Comparison of ENCODE assay signal across 9 mouse cellular contexts in genomic region chr13:49372370-49373060, GRCm38 (mm10). TPM values are rescaled to one million over a fixed set of nuclear protein-coding genes. Genes with fewer than 3 reads are reported as not detected.
A peak's percentile ranks its signal among the peaks of the same experiment; 100 is the strongest.
DNase-seq lines count a peak whose midpoint lies in the region; ATAC-seq lines count a peak whose summit lies in the region.
"Had no signal": no experiment of that assay in that cellular context is flagged by ENCODE, and none has a peak within 500 bp of the region (broad histone marks: within the 10 kb centered on the region; RNA-seq: fewer than 3 reads in every experiment).

No protein-coding gene starts in this region.

- H3K27ac ChIP-seq in kidney, embryonic 15.5 days = peak overlapping the region; percentile 87; the same call in 1 of the 2 replicates
- H3K27ac ChIP-seq in embryonic facial prominence, embryonic 15.5 days (replicated peaks) = 0 out of 2 replicates have a peak overlapping the region, but pooled peaks have one; percentile 4
- H3K27ac ChIP-seq in midbrain, embryonic 10.5 days (replicated peaks) = no peak overlapping the region

- H3K27me3 ChIP-seq in kidney, embryonic 15.5 days = no peaks in the 10 kb centered on the region
- no peaks in the 10 kb centered on the region for H3K27me3 ChIP-seq in embryonic facial prominence, embryonic 15.5 days
- H3K27me3 ChIP-seq in midbrain, embryonic 10.5 days (ENCODE audit: low read depth, poor library complexity, severe bottlenecking) = no peaks in the 10 kb centered on the region
- H3K27me3 ChIP-seq: Patski had no signal

- H3K4me1 ChIP-seq in kidney, embryonic 15.5 days = peaks cover 44% of the 10 kb centered on the region
- peaks cover 8% of the 10 kb centered on the region for H3K4me1 ChIP-seq in embryonic facial prominence, embryonic 15.5 days
- peaks cover 16% of the 10 kb centered on the region for H3K4me1 ChIP-seq in midbrain, embryonic 10.5 days

- H3K4me3 ChIP-seq in kidney, embryonic 15.5 days (replicated peaks) = no peak overlapping the region
- no peak overlapping the region for H3K4me3 ChIP-seq in embryonic facial prominence, embryonic 15.5 days (replicated peaks)
- no peak overlapping the region for H3K4me3 ChIP-seq in midbrain, embryonic 10.5 days

- DNase-seq in kidney, adult 11 months = no peak
- peak; percentile 13 for DNase-seq in NIH3T3 (ENCODE audit: low read depth)
- DNase-seq in heart, postnatal 4 days = peak; percentile 47
- no peak for DNase-seq in adrenal gland, postnatal 14 days
- DNase-seq in testis, postnatal 14 days (ENCODE audit: low spot score) = no peak
- DNase-seq in midbrain, embryonic 10.5 days (ENCODE audit: low spot score) = no peak

- peaks cover 60% of the 10 kb centered on the region for H3K36me3 ChIP-seq in kidney, embryonic 15.5 days
- peaks cover 37% of the 10 kb centered on the region for H3K36me3 ChIP-seq in embryonic facial prominence, embryonic 15.5 days
- peaks cover 78% of the 10 kb centered on the region for H3K36me3 ChIP-seq in midbrain, embryonic 10.5 days

- H3K9me3 ChIP-seq in kidney, embryonic 15.5 days (replicated peaks) = no peaks in the 10 kb centered on the region
- no peaks in the 10 kb centered on the region for H3K9me3 ChIP-seq in embryonic facial prominence, embryonic 15.5 days (replicated peaks)
- no peaks in the 10 kb centered on the region for H3K9me3 ChIP-seq in midbrain, embryonic 10.5 days (replicated peaks)

- no peak overlapping the region for H3K4me2 ChIP-seq in kidney, embryonic 15.5 days
- H3K4me2 ChIP-seq in embryonic facial prominence, embryonic 15.5 days (replicated peaks) = no peak overlapping the region

- ATAC-seq in kidney, embryonic 15.5 days (replicated peaks; ENCODE audit: low FRiP score) = no peak
- ATAC-seq in embryonic facial prominence, embryonic 15.5 days (ENCODE audit: insufficient number of reproducible peaks, low FRiP score, low TSS enrichment, low read depth) = no peak
- ATAC-seq: Patski had no signal

- 88% methylated on average over 9 of the region's 9 CpGs for WGBS in kidney, embryonic 15.5 days
- 87% methylated on average over 9 of the region's 9 CpGs for WGBS in embryonic facial prominence, embryonic 15.5 days
- WGBS in midbrain, embryonic 10.5 days = 90% methylated on average over 9 of the region's 9 CpGs

- H3K9ac ChIP-seq in kidney, embryonic 15.5 days = no peak overlapping the region
- no peak overlapping the region for H3K9ac ChIP-seq in embryonic facial prominence, embryonic 15.5 days

RNA-seq across cellular contexts. Expression of gene Bicd2, which starts 31.1 kb away (rescaled TPM):
- polyA plus RNA-seq in kidney, embryonic 15.5 days (2015; fragmentation: Nextera tagmentation; extraction: Ambion mirVana) = 25.0 and 26.5 TPM in 2 replicates
- polyA plus RNA-seq in embryonic facial prominence, embryonic 15.5 days (2015; fragmentation: Nextera tagmentation; extraction: Ambion mirVana) = 36.0 and 38.7 TPM in 2 replicates
- 10 to 100 TPM; 80.9 to 84.3 TPM for total RNA-seq in heart, postnatal 4 days (2021)
- total RNA-seq in adrenal gland, postnatal 14 days (2021) = 38.2 TPM in 2 replicates
- polyA plus RNA-seq in midbrain, embryonic 10.5 days (2016; fragmentation: Nextera tagmentation; extraction: Ambion mirVana) = 29.7 and 33.9 TPM in 2 replicates

RNA-seq across cellular contexts. Expression of gene Ippk, which starts 48.5 kb away (rescaled TPM):
- polyA plus RNA-seq in kidney, embryonic 15.5 days (2015; fragmentation: Nextera tagmentation; extraction: Ambion mirVana) = 16.5 and 17.9 TPM in 2 replicates
- polyA plus RNA-seq in embryonic facial prominence, embryonic 15.5 days (2015; fragmentation: Nextera tagmentation; extraction: Ambion mirVana) = 12.7 and 13.4 TPM in 2 replicates
- 1 to 10 TPM; 9.5 to 9.9 TPM for total RNA-seq in heart, postnatal 4 days (2021)
- 21.8 and 27.5 TPM in 2 replicates for total RNA-seq in adrenal gland, postnatal 14 days (2021)
- 18.5 and 20.3 TPM in 2 replicates for polyA plus RNA-seq in midbrain, embryonic 10.5 days (2016; fragmentation: Nextera tagmentation; extraction: Ambion mirVana)

RNA-seq across cellular contexts. Expression of gene Fgd3, which starts 52.4 kb away (rescaled TPM):
- polyA plus RNA-seq in kidney, embryonic 15.5 days (2015; fragmentation: Nextera tagmentation; extraction: Ambion mirVana) = 0.74 and 0.78 TPM in 2 replicates
- 0.45 and 0.65 TPM in 2 replicates for polyA plus RNA-seq in embryonic facial prominence, embryonic 15.5 days (2015; fragmentation: Nextera tagmentation; extraction: Ambion mirVana)
- total RNA-seq in heart, postnatal 4 days (2021) = under 1 TPM; 0.27 to 0.55 TPM
- 2.7 and 7.7 TPM in 2 replicates for total RNA-seq in adrenal gland, postnatal 14 days (2021)
- 1.1 and 1.5 TPM in 2 replicates for polyA plus RNA-seq in midbrain, embryonic 10.5 days (2016; fragmentation: Nextera tagmentation; extraction: Ambion mirVana)

Comparison
In these comparisons a context has a peak if more than half of its experiments do, and no peak if none do; other contexts are left out.
1. DNase-seq: peak in NIH3T3 (single experiment) and heart, postnatal 4 days (single experiment); none in kidney, adult 11 months (single experiment), adrenal gland, postnatal 14 days (single experiment), testis, postnatal 14 days (single experiment) and midbrain, embryonic 10.5 days (single experiment).